Mouse (Mus musculus) splenic B cell, adult 2 months (primary cell): ENCODE measurements around the gene Lig4.

Experiments used
- DNase-seq: peaks from one replicate; pipeline ENCODE4 v3.0.0-alpha.2; 2011; ENCODE audit warnings: low read depth, low spot score
- H3K27me3 ChIP-seq: 2 replicates; pipeline ENCODE4 v1.6.1; 2012; ENCODE audit warnings: mild to moderate bottlenecking, low read length, moderate library complexity, mixed read lengths; ENCODE audit not compliant: control insufficient read depth, poor library complexity, insufficient read depth, severe bottlenecking
- H3K36me3 ChIP-seq: 2 replicates; pipeline ENCODE4 v1.6.1; 2012; ENCODE audit warnings: mild to moderate bottlenecking, low read length, moderate library complexity, mixed read lengths; ENCODE audit not compliant: control insufficient read depth, poor library complexity, insufficient read depth, severe bottlenecking

Gene Lig4

GRCm38 (mm10) chr8:9977573-9978314 lies at the start of gene Lig4, which contains the start of gene Abhd13:
Lig4 (minus strand) TSS chr8:9977686.
Abhd13 (plus strand) TSS chr8:9977707.
- peak; percentile 98 for DNase-seq
- Histone ChIP-seq H3K36me3 (no peaks in the 10 kb centered on the region; the same call in 1 of the 2 replicates), H3K27me3 (no peaks in the 10 kb centered on the region)

GRCm38 (mm10) chr8:10017231-10017630 lies 39.7 kb upstream of the Lig4 start:
- no peaks in the 10 kb centered on the region for H3K27me3 ChIP-seq
- no peaks in the 10 kb centered on the region for H3K36me3 ChIP-seq
- DNase-seq = no peak

GRCm38 (mm10) chr8:10016252-10016651 lies 38.8 kb upstream of the Lig4 start:
- no peak for DNase-seq
- H3K27me3 ChIP-seq = no peaks in the 10 kb centered on the region
- no peaks in the 10 kb centered on the region for H3K36me3 ChIP-seq

GRCm38 (mm10) chr8:10007660-10008028 lies 30.2 kb upstream of the Lig4 start:
- no peaks in the 10 kb centered on the region for H3K36me3 ChIP-seq
- no peak for DNase-seq

DNA sequence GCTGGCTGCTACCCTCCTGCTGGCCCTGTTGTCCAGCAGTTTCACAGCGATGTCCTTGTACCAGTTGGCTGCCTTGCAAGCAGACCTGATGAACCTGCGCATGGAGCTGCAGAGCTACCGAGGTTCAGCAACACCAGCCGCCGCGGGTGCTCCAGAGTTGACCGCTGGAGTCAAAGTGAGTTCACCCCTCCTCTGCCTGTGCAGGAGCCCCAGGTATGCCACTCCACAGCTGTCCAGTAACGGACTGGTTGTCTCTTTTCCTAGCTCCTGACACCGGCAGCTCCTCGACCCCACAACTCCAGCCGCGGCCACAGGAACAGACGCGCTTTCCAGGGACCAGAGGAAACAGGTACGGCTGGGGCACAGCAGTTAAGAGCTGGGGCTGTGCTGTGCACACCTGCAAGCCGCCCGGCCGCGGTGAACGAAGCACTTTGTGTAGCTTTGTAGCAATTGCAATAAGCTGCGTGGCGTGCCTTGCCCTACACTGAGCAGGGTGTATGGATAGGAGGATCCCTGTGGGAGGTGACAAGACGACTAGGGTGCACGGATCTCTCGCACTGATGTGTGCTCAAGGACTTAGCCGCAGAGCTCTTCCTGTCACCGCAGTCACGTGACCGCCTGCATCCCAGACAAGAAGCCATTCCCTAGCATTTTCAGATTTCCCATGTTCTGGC lies 29.6 kb upstream of the Lig4 start:
- DNase-seq = no peak
- Histone ChIP-seq H3K27me3 (no peaks in the 10 kb centered on the region; the same call in 1 of the 2 replicates), H3K36me3 (no peaks in the 10 kb centered on the region)

More at GRCm38 (mm10) chr8:10007660-10008028, 30.2 kb upstream of the Lig4 start:
- no peaks in the 10 kb centered on the region; the same call in 1 of the 2 replicates for H3K27me3 ChIP-seq

GRCm38 (mm10) chr8:10006156-10006985 lies 28.9 kb upstream of the Lig4 start, which contains the start of gene Tnfsf13b:
Tnfsf13b (plus strand) TSS chr8:10006467.
- DNase-seq = no peak
- Histone ChIP-seq H3K36me3 (no peaks in the 10 kb centered on the region), H3K27me3 (no peaks in the 10 kb centered on the region; the same call in 1 of the 2 replicates)

- no peak for DNase-seq
- H3K36me3 ChIP-seq = no peaks in the 10 kb centered on the region
- H3K27me3 ChIP-seq = no peaks in the 10 kb centered on the region; the same call in 1 of the 2 replicates
Measured at GRCm38 (mm10) chr8:10004115-10004514, 26.6 kb upstream of the Lig4 start.

DNA sequence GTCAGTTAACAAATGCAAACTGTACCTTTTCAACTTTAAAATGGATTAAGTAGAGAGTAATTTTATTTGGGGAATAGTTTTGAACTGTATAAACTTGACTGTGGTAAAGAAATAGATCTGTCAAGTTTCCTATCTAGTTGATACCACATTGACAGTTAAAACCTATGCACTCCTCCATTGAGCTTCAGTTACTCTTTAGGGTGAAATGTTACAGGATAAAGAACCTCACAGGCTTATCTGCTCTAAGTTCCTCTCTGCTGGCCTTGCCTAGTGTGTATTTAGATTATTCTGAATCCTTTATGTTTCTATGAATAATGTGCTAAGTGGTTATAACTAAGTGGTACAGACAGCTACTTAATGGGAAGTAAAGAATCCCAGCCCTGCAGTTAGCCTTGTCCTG lies 2.7 kb upstream of the Lig4 start:
- Histone ChIP-seq H3K36me3 (no peaks in the 10 kb centered on the region), H3K27me3 (no peaks in the 10 kb centered on the region)
- DNase-seq = no peak

DNA sequence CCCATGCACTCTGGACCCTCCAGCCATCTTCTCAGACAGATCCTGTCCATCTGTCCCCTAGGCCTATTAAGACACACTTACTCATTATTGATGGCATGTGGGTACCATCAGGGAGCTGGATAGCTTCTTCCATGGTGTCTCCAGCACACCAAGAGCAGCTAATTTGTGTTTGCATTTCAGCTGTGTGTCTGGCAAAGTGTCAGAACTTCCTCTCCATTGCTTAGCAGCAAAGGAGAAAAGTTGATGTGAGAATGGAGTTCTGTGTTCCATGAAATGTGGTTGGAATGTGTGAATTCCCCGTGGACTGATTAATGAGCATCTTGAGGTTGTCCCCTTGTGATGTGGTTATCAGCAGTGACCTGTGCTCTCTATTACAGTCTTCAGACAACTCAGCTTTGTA lies 2.3 kb upstream of the Lig4 start:
- Histone ChIP-seq H3K27me3 (no peaks in the 10 kb centered on the region), H3K36me3 (no peaks in the 10 kb centered on the region)
- DNase-seq = no peak

DNA sequence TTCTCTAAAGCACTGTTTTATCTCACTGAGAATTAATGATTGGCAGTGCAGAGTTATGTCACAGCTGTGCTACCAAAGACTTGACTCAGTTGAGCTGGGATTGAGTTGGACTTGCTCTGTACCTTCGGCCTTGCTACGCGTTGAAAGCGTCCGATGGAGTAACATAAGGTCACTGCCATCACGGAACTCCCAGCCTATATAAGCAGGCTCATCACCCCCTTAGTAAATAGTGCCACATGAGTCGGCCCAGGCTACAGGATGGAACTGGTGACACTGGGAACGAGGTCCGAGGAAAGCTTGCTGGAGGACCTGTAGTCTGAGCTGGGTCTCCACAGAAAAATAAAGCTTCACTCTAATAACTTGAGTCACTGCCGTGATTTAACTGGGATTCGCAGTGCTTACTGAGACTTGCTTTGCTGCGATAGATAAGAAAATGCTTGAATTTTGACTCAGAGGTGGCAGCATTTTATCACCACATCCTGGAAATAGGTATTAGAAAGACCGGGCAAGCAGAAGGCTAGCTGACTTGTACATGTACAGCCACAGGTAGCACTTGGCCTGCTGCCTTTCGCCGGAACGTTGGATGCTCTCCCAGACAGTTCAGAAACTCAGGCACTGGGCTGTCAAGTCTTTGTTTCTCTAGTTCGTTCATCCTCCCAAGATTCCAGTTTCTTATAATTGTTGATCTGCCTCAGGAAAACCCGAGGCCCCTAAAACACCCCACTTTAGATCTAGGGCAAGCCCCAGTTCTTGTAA lies 1.2 kb upstream of the Lig4 start:
- Histone ChIP-seq H3K27me3 (no peaks in the 10 kb centered on the region), H3K36me3 (no peaks in the 10 kb centered on the region)
- peak; percentile 11 for DNase-seq

DNA sequence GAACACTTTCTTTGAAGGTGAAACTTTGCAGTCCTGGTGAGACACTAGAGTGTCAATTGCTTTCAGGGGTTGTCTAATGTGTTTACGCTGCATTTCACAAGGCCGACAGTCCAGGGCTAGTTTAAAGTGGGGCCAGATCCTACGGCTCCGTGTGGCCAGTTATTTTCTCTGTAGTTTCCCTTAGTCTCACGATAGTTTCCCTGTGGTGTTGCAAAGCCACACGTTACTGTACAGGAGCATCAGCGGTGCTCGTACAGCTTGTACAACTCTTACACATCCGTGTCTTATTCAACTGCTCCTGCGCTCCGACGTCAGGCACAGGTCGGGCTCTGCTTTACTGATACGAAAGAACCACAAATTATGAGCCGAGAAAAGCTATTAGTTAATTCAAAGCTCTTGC lies 470 bp downstream of the Lig4 start:
- Histone ChIP-seq H3K27me3 (no peaks in the 10 kb centered on the region), H3K36me3 (no peaks in the 10 kb centered on the region; the same call in 1 of the 2 replicates)
- DNase-seq = no peak

DNA sequence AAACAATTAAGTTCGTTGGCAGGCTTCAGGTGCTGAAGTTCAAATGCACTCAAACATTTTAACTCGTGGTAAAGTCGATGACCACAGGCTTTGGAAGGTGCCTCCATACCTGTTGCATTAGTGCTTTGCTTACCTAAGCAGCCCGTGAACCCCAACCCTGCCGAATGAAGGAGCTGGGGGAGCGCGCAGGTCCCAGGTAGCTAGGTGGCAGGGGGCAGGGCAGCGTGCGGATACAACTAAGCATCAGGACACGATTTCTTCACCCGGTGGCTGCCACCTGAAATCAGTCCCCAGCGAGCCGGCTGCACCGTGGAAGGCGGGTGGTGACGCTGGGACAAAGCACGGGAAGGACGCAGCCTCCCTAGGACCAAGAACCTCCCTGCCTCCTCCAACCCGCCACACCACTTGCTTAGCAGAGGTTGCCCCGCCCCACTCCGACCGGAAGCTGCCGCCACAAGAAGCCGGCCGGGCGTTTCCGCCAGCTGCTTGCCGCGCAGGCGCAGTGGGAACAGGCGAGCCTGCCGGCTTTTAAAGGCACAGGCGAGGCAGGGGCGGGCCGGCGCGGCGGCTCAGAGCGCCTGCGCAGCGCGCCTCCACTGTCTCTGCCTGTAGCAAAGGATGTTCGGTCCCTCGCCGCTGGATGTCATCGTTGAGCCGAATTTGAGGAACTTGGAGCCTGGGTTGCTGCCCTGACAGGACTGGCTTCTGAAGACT lies 1.4 kb downstream of the Lig4 start:
- DNase-seq = peak; percentile 99
- Histone ChIP-seq H3K36me3 (peaks cover 4% of the 10 kb centered on the region), H3K27me3 (no peaks in the 10 kb centered on the region)

- DNase-seq = peak; percentile 42
- H3K36me3 ChIP-seq = peaks cover 7% of the 10 kb centered on the region
- no peaks in the 10 kb centered on the region for H3K27me3 ChIP-seq
Measured at GRCm38 (mm10) chr8:9975276-9975675, 2.2 kb downstream of the Lig4 start.

- DNase-seq = no peak
- Histone ChIP-seq H3K36me3 (peaks cover 7% of the 10 kb centered on the region), H3K27me3 (no peaks in the 10 kb centered on the region)
Measured at GRCm38 (mm10) chr8:9971866-9972265, 5.6 kb downstream of the Lig4 start.
